In the genomic region with DNA sequence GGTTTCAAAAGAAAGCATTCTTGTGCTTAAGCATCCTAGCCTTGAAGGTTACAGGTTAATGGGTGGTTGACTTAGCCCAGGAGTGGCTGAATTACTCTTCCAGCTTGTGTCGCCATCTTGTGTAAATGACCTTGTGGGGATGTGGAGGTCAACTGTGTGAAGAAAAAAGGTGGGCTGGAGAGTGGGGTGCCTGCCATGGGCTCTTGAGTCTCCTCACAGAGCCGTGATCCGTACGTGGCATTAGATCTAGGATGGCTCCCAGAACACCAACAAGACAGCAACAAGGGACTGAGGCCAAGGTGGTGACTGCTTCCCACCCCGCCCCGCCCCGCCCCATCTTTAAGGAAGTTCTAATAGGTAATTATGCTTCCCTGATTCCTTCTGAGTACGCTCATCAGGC, we compare ENCODE assay signal across 25 mouse cellular contexts. TPM values are rescaled to one million over a fixed set of nuclear protein-coding genes. Genes with fewer than 3 reads are reported as not detected.
DNase-seq lines count a peak whose midpoint lies in the region; ATAC-seq lines count a peak whose summit lies in the region.
"Had no signal": no experiment of that assay in that cellular context is flagged by ENCODE, and none has a peak within 500 bp of the region (broad histone marks: within the 10 kb centered on the region; RNA-seq: fewer than 3 reads in every experiment).

No protein-coding gene starts in this region.

- no peak overlapping the region for H3K9ac ChIP-seq in heart, embryonic 15.5 days
- no peak overlapping the region for H3K9ac ChIP-seq in midbrain, embryonic 16.5 days (ENCODE audit: low read depth, low read length)
- H3K9ac ChIP-seq: embryonic facial prominence, embryonic 12.5 days; forebrain, embryonic 13.5 days; hindbrain, embryonic 13.5 days; neural tube, embryonic 13.5 days had no signal

- no peaks in the 10 kb centered on the region for H3K9me3 ChIP-seq in heart, embryonic 15.5 days (replicated peaks)
- H3K9me3 ChIP-seq in midbrain, embryonic 10.5 days (replicated peaks) = peaks cover 10% of the 10 kb centered on the region; the same call in 1 of the 2 replicates
- no peaks in the 10 kb centered on the region; the same call in 1 of the 2 replicates for H3K9me3 ChIP-seq in midbrain, embryonic 16.5 days (replicated peaks; ENCODE audit: control insufficient read depth, low read length, poor library complexity, severe bottlenecking)

- no peak overlapping the region for H3K4me3 ChIP-seq in heart, embryonic 15.5 days
- no peak overlapping the region for H3K4me3 ChIP-seq in midbrain, embryonic 10.5 days
- no peak overlapping the region for H3K4me3 ChIP-seq in midbrain, embryonic 16.5 days (ENCODE audit: low read depth, low read length)
- H3K4me3 ChIP-seq: embryonic facial prominence, embryonic 12.5 days; forebrain, embryonic 13.5 days; hindbrain, embryonic 13.5 days; layer of hippocampus, adult 2 months; myocyte; neural tube, embryonic 13.5 days had no signal

- H3K36me3 ChIP-seq in heart, embryonic 15.5 days = no peaks in the 10 kb centered on the region
- H3K36me3 ChIP-seq in midbrain, embryonic 10.5 days = no peaks in the 10 kb centered on the region
- H3K36me3 ChIP-seq in midbrain, embryonic 16.5 days (ENCODE audit: control insufficient read depth, insufficient read depth, low read length) = no peaks in the 10 kb centered on the region
- H3K36me3 ChIP-seq: embryonic facial prominence, embryonic 12.5 days; hindbrain, embryonic 13.5 days; neural tube, embryonic 13.5 days had no signal

- 66% methylated on average over 8 of the region's 8 CpGs for WGBS in heart, embryonic 15.5 days
- WGBS in midbrain, embryonic 10.5 days = 89% methylated on average over 8 of the region's 8 CpGs
- WGBS in midbrain, embryonic 16.5 days = 88% methylated on average over 8 of the region's 8 CpGs

- H3K4me2 ChIP-seq in heart, embryonic 15.5 days = peak overlapping the region; percentile 24
- no peak overlapping the region for H3K4me2 ChIP-seq in midbrain, embryonic 16.5 days (ENCODE audit: low read length)
- H3K4me2 ChIP-seq: embryonic facial prominence, embryonic 12.5 days; forebrain, embryonic 13.5 days; hindbrain, embryonic 13.5 days; neural tube, embryonic 13.5 days had no signal

- peaks cover 10% of the 10 kb centered on the region for H3K4me1 ChIP-seq in heart, embryonic 15.5 days (replicated peaks)
- peaks cover 25% of the 10 kb centered on the region for H3K4me1 ChIP-seq in midbrain, embryonic 10.5 days
- no peaks in the 10 kb centered on the region; the same call in 1 of the 2 replicates for H3K4me1 ChIP-seq in midbrain, embryonic 16.5 days (ENCODE audit: control insufficient read depth, insufficient read depth, low read length)
- H3K4me1 ChIP-seq: embryonic facial prominence, embryonic 12.5 days; forebrain, embryonic 13.5 days had no signal

- intact Hi-C loops in heart, postnatal 10 days (cut with DNase I) = no loop called here
- intact Hi-C loops in heart, postnatal 14 days (cut with DNase I) = no loop called here

- no peak for ATAC-seq in heart, embryonic 15.5 days (replicated peaks; ENCODE audit: insufficient number of reproducible peaks, insufficient read depth, low FRiP score, low read depth)
- no peak; the same call in 1 of the 2 replicates for ATAC-seq in midbrain, embryonic 16.5 days

- H3K27me3 ChIP-seq in heart, embryonic 15.5 days = no peaks in the 10 kb centered on the region
- H3K27me3 ChIP-seq in midbrain, embryonic 10.5 days (ENCODE audit: low read depth, poor library complexity, severe bottlenecking) = no peaks in the 10 kb centered on the region
- H3K27me3 ChIP-seq in midbrain, embryonic 16.5 days (ENCODE audit: control insufficient read depth, insufficient read depth, low read depth, low read length) = no peaks in the 10 kb centered on the region
- H3K27me3 ChIP-seq: embryonic facial prominence, embryonic 12.5 days; forebrain, embryonic 13.5 days; hindbrain, embryonic 13.5 days; neural tube, embryonic 13.5 days had no signal

- DNase-seq in heart, adult 11 months = peak; percentile 63
- no peak for DNase-seq in heart, postnatal 10 days
- DNase-seq in heart, postnatal 14 days = no peak
- no peak for DNase-seq in midbrain, embryonic 10.5 days (ENCODE audit: low spot score)
- peak; percentile 87 for DNase-seq in ZHBTc4 (ENCODE audit: low read depth, low spot score)
- DNase-seq in cerebellum, adult 9-10 months = no peak
- DNase-seq: adrenal gland, adult 2 months; cerebellum, adult 11 months; cerebellum, postnatal 14 days; gastrocnemius, postnatal 36 days; kidney, postnatal 25 days; lung, postnatal 4 days; retina, postnatal 1 day; right cerebral cortex, postnatal 25 days; spleen, adult 18-20 months had no signal

- H3K27ac ChIP-seq in heart, embryonic 15.5 days = no peak overlapping the region
- H3K27ac ChIP-seq in midbrain, embryonic 10.5 days (replicated peaks) = peak overlapping the region; percentile 58
- no peak overlapping the region for H3K27ac ChIP-seq in midbrain, embryonic 16.5 days (ENCODE audit: low read length)
- H3K27ac ChIP-seq: embryonic facial prominence, embryonic 12.5 days; forebrain, embryonic 13.5 days; hindbrain, embryonic 13.5 days; layer of hippocampus, adult 2 months; neural tube, embryonic 13.5 days had no signal

RNA-seq across cellular contexts. Expression of a gene that starts 17.5 kb away (rescaled TPM):
- total RNA-seq in heart, postnatal 10 days (2021) = 1 to 10 TPM; 4.0 to 4.5 TPM
- 16.8 and 25.1 TPM in 2 replicates for polyA plus RNA-seq in heart, embryonic 15.5 days (2015; fragmentation: Nextera tagmentation; extraction: Ambion mirVana)
- 1 to 10 TPM; 1.9 to 2.1 TPM for total RNA-seq in heart, postnatal 14 days (2021)
- 1.3 and 1.7 TPM in 2 replicates for polyA plus RNA-seq in midbrain, embryonic 10.5 days (2016; fragmentation: Nextera tagmentation; extraction: Ambion mirVana)
- polyA plus RNA-seq in midbrain, embryonic 16.5 days (2015; fragmentation: Nextera tagmentation; extraction: Ambion mirVana) = 18.7 and 20.6 TPM in 2 replicates
- total RNA-seq: liver, adult 2 months; megakaryocyte-erythroid progenitor cell, adult 5-6 weeks had no signal

RNA-seq across cellular contexts. Expression of a gene that starts 37.2 kb away (rescaled TPM):
- 10 to 100 TPM; 15.1 to 16.5 TPM for total RNA-seq in heart, postnatal 10 days (2021)
- 1.8 and 2.2 TPM in 2 replicates for polyA plus RNA-seq in heart, embryonic 15.5 days (2015; fragmentation: Nextera tagmentation; extraction: Ambion mirVana)
- 10 to 100 TPM; 13.4 to 13.9 TPM for total RNA-seq in heart, postnatal 14 days (2021)
- polyA plus RNA-seq in midbrain, embryonic 10.5 days (2016; fragmentation: Nextera tagmentation; extraction: Ambion mirVana) = 2.1 and 2.7 TPM in 2 replicates
- 2.7 and 3.3 TPM in 2 replicates for polyA plus RNA-seq in midbrain, embryonic 16.5 days (2015; fragmentation: Nextera tagmentation; extraction: Ambion mirVana)

Comparison
In these comparisons a context has a peak if more than half of its experiments do, and no peak if none do; other contexts are left out.
1. DNase-seq: peak in heart, adult 11 months (single experiment) and ZHBTc4 (single experiment); none in heart, postnatal 10 days (0 of 2), heart, postnatal 14 days (0 of 2), midbrain, embryonic 10.5 days (single experiment) and cerebellum, adult 9-10 months (single experiment).